Mouse (Mus musculus): Measurements from ENCODE around the gene Mical2. TPM values are rescaled to one million over a fixed set of nuclear protein-coding genes. Genes with fewer than 3 reads are reported as not detected.

The Mical2 gene
- polyA plus RNA-seq, 1 experiment = 173 TPM

- Histone ChIP-seq H3K4me3 (replicated peaks; ENCODE audit: insufficient read depth, low read depth, low read length) (no peak overlapping the region), H3K4me1 (ENCODE audit: control insufficient read depth, insufficient read depth, low read length) (peaks cover 21% of the 10 kb centered on the region), H3K27me3 (ENCODE audit: control insufficient read depth, insufficient read depth, low read length) (no peaks in the 10 kb centered on the region), H3K27ac (ENCODE audit: insufficient read depth, low read length) (0 out of 2 replicates have a peak overlapping the region, but pooled peaks have one; percentile 5)
- WGBS = 40% methylated on average over 15 of the region's 15 CpGs
- TF ChIP-seq CTCF (IDR thresholded peaks at IDR 0.05; ENCODE audit: borderline replicate concordance, insufficient read depth, low read depth, low read length) (no peak), POLR2A (IDR thresholded peaks at IDR 0.05; ENCODE audit: borderline replicate concordance, insufficient read depth, low read length) (no peak)
- DNase-seq = no peak
These were observed 111.1 kb downstream of the Mical2 start for GRCm38 (mm10) chr7:112336769-112337168.

DNA sequence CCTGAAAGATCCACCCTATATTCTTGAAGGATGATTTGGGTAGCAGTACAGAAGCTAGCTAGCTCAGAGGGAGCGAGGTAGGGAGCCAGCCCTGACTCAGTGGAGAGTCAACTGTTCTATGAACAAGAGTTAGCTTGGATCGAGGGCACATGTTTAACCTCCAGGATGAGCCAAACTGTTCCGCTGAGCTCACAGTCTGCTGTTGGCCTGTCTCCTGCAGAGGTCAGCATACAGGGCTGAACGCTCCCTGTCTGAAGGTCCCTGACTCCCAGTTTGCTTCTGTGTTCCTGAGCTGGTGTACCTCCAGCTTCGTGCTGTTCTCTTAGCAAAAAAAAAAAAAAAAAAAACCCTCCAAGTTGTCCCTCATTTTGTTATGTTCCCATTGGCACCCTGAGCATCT, 112.1 kb downstream of the Mical2 start:
- no peak overlapping the region for H3K4me3 ChIP-seq (replicated peaks; ENCODE audit: insufficient read depth, low read depth, low read length)

GRCm38 (mm10) chr7:112341052-112341451, 115.4 kb downstream of the Mical2 start:
- no peak for TF ChIP-seq CTCF (IDR thresholded peaks at IDR 0.05; ENCODE audit: borderline replicate concordance, insufficient read depth, low read depth, low read length)
- no peak for TF ChIP-seq POLR2A (IDR thresholded peaks at IDR 0.05; ENCODE audit: borderline replicate concordance, insufficient read depth, low read length)
- DNase-seq = no peak
- H3K27me3 ChIP-seq (ENCODE audit: control insufficient read depth, insufficient read depth, low read length) = no peaks in the 10 kb centered on the region
- H3K27ac ChIP-seq (ENCODE audit: insufficient read depth, low read length) = no peak overlapping the region
- no peak overlapping the region for H3K4me3 ChIP-seq (replicated peaks; ENCODE audit: insufficient read depth, low read depth, low read length)
- H3K4me1 ChIP-seq (ENCODE audit: control insufficient read depth, insufficient read depth, low read length) = peaks cover 10% of the 10 kb centered on the region
- 64% methylated on average over 3 of the region's 3 CpGs for WGBS

More for the DNA sequence above, 112.1 kb downstream of the Mical2 start:
- DNase-seq = peak in 1 of 2 experiments; percentile 12
- Histone ChIP-seq H3K27me3 (ENCODE audit: control insufficient read depth, insufficient read depth, low read length) (no peaks in the 10 kb centered on the region), H3K4me1 (ENCODE audit: control insufficient read depth, insufficient read depth, low read length) (peaks cover 21% of the 10 kb centered on the region), H3K27ac (ENCODE audit: insufficient read depth, low read length) (no peak overlapping the region)
- TF ChIP-seq CTCF (IDR thresholded peaks at IDR 0.05; ENCODE audit: borderline replicate concordance, insufficient read depth, low read depth, low read length) (no peak), POLR2A (IDR thresholded peaks at IDR 0.05; ENCODE audit: borderline replicate concordance, insufficient read depth, low read length) (no peak)
- WGBS = 54% methylated on average over 5 of the region's 5 CpGs

- Histone ChIP-seq H3K4me3 (replicated peaks; ENCODE audit: insufficient read depth, low read depth, low read length) (no peak overlapping the region), H3K27ac (ENCODE audit: insufficient read depth, low read length) (no peak overlapping the region), H3K27me3 (ENCODE audit: control insufficient read depth, insufficient read depth, low read length) (no peaks in the 10 kb centered on the region), H3K4me1 (ENCODE audit: control insufficient read depth, insufficient read depth, low read length) (peaks cover 3% of the 10 kb centered on the region)
- 32% methylated on average over 1 of the region's 1 CpGs for WGBS
- peak in 1 of 2 experiments; percentile 21 for DNase-seq
- no peak for TF ChIP-seq POLR2A (IDR thresholded peaks at IDR 0.05; ENCODE audit: borderline replicate concordance, insufficient read depth, low read length)
- no peak for TF ChIP-seq CTCF (IDR thresholded peaks at IDR 0.05; ENCODE audit: borderline replicate concordance, insufficient read depth, low read depth, low read length)
These were observed 120.0 kb downstream of the Mical2 start for GRCm38 (mm10) chr7:112345687-112346086.

- TF ChIP-seq POLR2A (IDR thresholded peaks at IDR 0.05; ENCODE audit: borderline replicate concordance, insufficient read depth, low read length) (no peak), CTCF (IDR thresholded peaks at IDR 0.05; ENCODE audit: borderline replicate concordance, insufficient read depth, low read depth, low read length) (no peak)
- Histone ChIP-seq H3K27me3 (ENCODE audit: control insufficient read depth, insufficient read depth, low read length) (no peaks in the 10 kb centered on the region), H3K4me3 (replicated peaks; ENCODE audit: insufficient read depth, low read depth, low read length) (no peak overlapping the region), H3K27ac (ENCODE audit: insufficient read depth, low read length) (no peak overlapping the region), H3K4me1 (ENCODE audit: control insufficient read depth, insufficient read depth, low read length) (peaks cover 15% of the 10 kb centered on the region)
- DNase-seq = no peak
- 88% methylated on average over 3 of the region's 3 CpGs for WGBS
These were observed 125.9 kb downstream of the Mical2 start for GRCm38 (mm10) chr7:112351541-112351940.

DNA sequence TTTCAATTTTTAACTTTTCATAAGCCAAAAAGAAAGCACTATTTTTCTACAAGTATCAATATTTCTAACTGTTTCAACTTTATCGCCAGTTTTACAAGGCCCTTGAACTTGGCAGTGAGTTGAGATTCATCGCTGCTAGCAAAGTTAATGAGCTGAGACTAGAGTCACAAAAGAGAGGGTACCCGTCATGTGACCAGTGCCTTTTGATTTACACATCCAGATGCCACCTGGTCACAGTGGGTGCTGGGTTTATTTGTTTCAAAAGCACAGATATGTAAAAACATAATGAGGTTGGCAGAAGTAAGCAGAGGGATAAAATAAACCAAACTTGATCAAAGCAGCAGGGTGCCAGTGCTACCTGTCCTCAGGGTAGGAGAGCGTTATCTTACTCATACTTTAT, 126.3 kb downstream of the Mical2 start:
- H3K4me1 ChIP-seq (ENCODE audit: control insufficient read depth, insufficient read depth, low read length) = peaks cover 15% of the 10 kb centered on the region
- DNase-seq = no peak
- H3K27me3 ChIP-seq (ENCODE audit: control insufficient read depth, insufficient read depth, low read length) = no peaks in the 10 kb centered on the region
- TF ChIP-seq POLR2A (IDR thresholded peaks at IDR 0.05; ENCODE audit: borderline replicate concordance, insufficient read depth, low read length) (no peak), CTCF (IDR thresholded peaks at IDR 0.05; ENCODE audit: borderline replicate concordance, insufficient read depth, low read depth, low read length) (no peak)
- 57% methylated on average over 4 of the region's 4 CpGs for WGBS
- H3K4me3 ChIP-seq (replicated peaks; ENCODE audit: insufficient read depth, low read depth, low read length) = no peak overlapping the region
- H3K27ac ChIP-seq (ENCODE audit: insufficient read depth, low read length) = no peak overlapping the region

GRCm38 (mm10) chr7:112353011-112353410, 127.4 kb downstream of the Mical2 start:
- DNase-seq = no peak
- TF ChIP-seq POLR2A (IDR thresholded peaks at IDR 0.05; ENCODE audit: borderline replicate concordance, insufficient read depth, low read length) (no peak), CTCF (IDR thresholded peaks at IDR 0.05; ENCODE audit: borderline replicate concordance, insufficient read depth, low read depth, low read length) (no peak)
- WGBS = 61% methylated on average over 4 of the region's 4 CpGs
- Histone ChIP-seq H3K27me3 (ENCODE audit: control insufficient read depth, insufficient read depth, low read length) (no peaks in the 10 kb centered on the region), H3K4me3 (replicated peaks; ENCODE audit: insufficient read depth, low read depth, low read length) (no peak overlapping the region), H3K4me1 (ENCODE audit: control insufficient read depth, insufficient read depth, low read length) (peaks cover 15% of the 10 kb centered on the region), H3K27ac (ENCODE audit: insufficient read depth, low read length) (no peak overlapping the region)

- Histone ChIP-seq H3K27ac (ENCODE audit: insufficient read depth, low read length) (no peak overlapping the region), H3K4me3 (replicated peaks; ENCODE audit: insufficient read depth, low read depth, low read length) (no peak overlapping the region), H3K27me3 (ENCODE audit: control insufficient read depth, insufficient read depth, low read length) (no peaks in the 10 kb centered on the region), H3K4me1 (ENCODE audit: control insufficient read depth, insufficient read depth, low read length) (peaks cover 15% of the 10 kb centered on the region)
- TF ChIP-seq CTCF (IDR thresholded peaks at IDR 0.05; ENCODE audit: borderline replicate concordance, insufficient read depth, low read depth, low read length) (no peak), POLR2A (IDR thresholded peaks at IDR 0.05; ENCODE audit: borderline replicate concordance, insufficient read depth, low read length) (no peak)
- 69% methylated on average over 11 of the region's 11 CpGs for WGBS
- DNase-seq = no peak
These were observed 128.3 kb downstream of the Mical2 start for GRCm38 (mm10) chr7:112353939-112354338.
